Mouse (Mus musculus) small intestine, adult 2 months (tissue): ENCODE data around the gene Tmem258.

Source experiments
- CTCF ChIP-seq: fragments of 200-500 bp; IDR thresholded peaks from 2 replicates; pipeline ENCODE4 v1.5.1; 2012; ENCODE audit warnings: low read depth, mild to moderate bottlenecking, control low read depth, inconsistent platforms, low read length, moderate library complexity, mixed read lengths; ENCODE audit not compliant: insufficient replicate concordance, insufficient read length; ENCODE audit errors: extremely low read depth
- POLR2A ChIP-seq: fragments of 200-500 bp; IDR thresholded peaks from 2 replicates; pipeline ENCODE4 v1.6.1; 2012; ENCODE audit warnings: low read depth, mild to moderate bottlenecking, control low read depth, inconsistent platforms, low read length, moderate library complexity

DNA sequence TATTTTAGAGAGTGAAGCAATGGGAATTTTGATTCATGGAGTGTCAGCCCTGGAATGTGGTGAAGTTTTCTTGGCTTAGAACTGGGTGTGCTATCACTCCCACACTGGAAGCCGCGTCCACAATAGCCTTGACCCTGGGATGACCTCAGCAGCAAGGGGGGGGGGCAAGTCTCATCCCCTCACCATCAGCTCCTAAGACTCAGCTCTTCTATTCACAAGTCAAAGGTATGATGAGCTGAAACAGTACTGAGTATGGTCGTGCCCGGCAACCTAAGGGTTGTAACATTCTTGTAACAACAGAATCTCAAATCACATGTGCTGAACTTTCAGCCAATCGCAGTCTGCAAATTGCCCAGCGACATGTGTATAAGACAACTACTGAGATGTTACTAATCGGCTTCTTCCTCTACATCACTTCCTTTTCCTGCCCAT, 26.9 kb upstream of the Tmem258 start:
- TF ChIP-seq CTCF: no peak
- no peak for TF ChIP-seq POLR2A
